Mouse (Mus musculus) forebrain, embryonic 14.5 days (tissue): ENCODE data around the gene Nfatc2. TPM values are rescaled to one million over a fixed set of nuclear protein-coding genes. Genes with fewer than 3 reads are reported as not detected.

Experiments
- ATAC-seq: fragments of 200-750 bp; cut with Nextera tagmentation; 2 replicates; pipeline ENCODE4 v1.8.0; 2017; ENCODE audit warnings: mild to moderate bottlenecking, moderate library complexity
- DNase-seq: peaks from one replicate; pipeline ENCODE4 v3.0.0-alpha.2; 2015; ENCODE audit warnings: low spot score
- H3K27ac ChIP-seq: fragments of 300-500 bp; sonication (generic); 2 replicates; pipeline ENCODE4 v1.5.1; 2014; ENCODE audit warnings: low read depth, mild to moderate bottlenecking, control low read depth, low read length, moderate library complexity
- H3K27me3 ChIP-seq: fragments of 300-500 bp; sonication (generic); replicated peaks from 2 replicates; pipeline ENCODE4 v1.6.1; 2014; ENCODE audit warnings: low read length, control low read depth, mixed read lengths; ENCODE audit not compliant: control insufficient read depth, insufficient read depth
- H3K36me3 ChIP-seq: fragments of 300-500 bp; sonication (generic); 2 replicates; pipeline ENCODE4 v1.6.1; 2014; ENCODE audit warnings: low read length, control low read depth; ENCODE audit not compliant: control insufficient read depth, insufficient read depth
- H3K4me1 ChIP-seq: fragments of 300-500 bp; sonication (generic); 2 replicates; pipeline ENCODE4 v1.6.1; 2014; ENCODE audit warnings: antibody characterized with exemption, low read length, control low read depth; ENCODE audit not compliant: control insufficient read depth, insufficient read depth
- H3K4me2 ChIP-seq: fragments of 300-500 bp; sonication (generic); 2 replicates; pipeline ENCODE4 v1.6.1; 2014; ENCODE audit warnings: mild to moderate bottlenecking, control low read depth, low read length
- H3K4me3 ChIP-seq: fragments of 300-500 bp; sonication (generic); 2 replicates; pipeline ENCODE4 v1.5.1; 2014; ENCODE audit warnings: low read depth, low read length, control low read depth
- H3K9ac ChIP-seq: fragments of 300-500 bp; sonication (generic); 2 replicates; pipeline ENCODE4 v1.6.1; 2014; ENCODE audit warnings: mild to moderate bottlenecking, low read length, control low read depth, moderate library complexity
- H3K9me3 ChIP-seq: fragments of 300-500 bp; sonication (generic); replicated peaks from 2 replicates; pipeline ENCODE4 v1.6.1; 2016; ENCODE audit warnings: low read length, control low read depth, mixed read lengths; ENCODE audit not compliant: control insufficient read depth
- WGBS: fragments of 180-500 bp; shearing (Covaris S2); extraction: QIAGEN DNeasy Blood & Tissue Kit; methylation state at CpG from one replicate; pipeline ENCODE4 v1.1.7; 2014; 5-methylcytosine and 5-hydroxymethylcytosine counted together
- polyA plus RNA-seq: library from polyadenylated mRNA; unstranded; fragments of >200 nt; fragmentation: Nextera tagmentation; extraction: Ambion mirVana; gene quantifications from 2 replicates; pipeline ENCODE4 v1.2.1, GENCODE M21; 2014

Gene Nfatc2
- polyA plus RNA-seq, 1 experiment from 2014 or later: 1.2 TPM

GRCm38 (mm10) chr2:168578132-168578531 lies 23.3 kb downstream of the Nfatc2 start:
- no peak overlapping the region for H3K4me2 ChIP-seq
- H3K9ac ChIP-seq: no peak overlapping the region
- no peak overlapping the region for H3K4me3 ChIP-seq
- no peaks in the 10 kb centered on the region for H3K27me3 ChIP-seq
- no peaks in the 10 kb centered on the region; the same call in 1 of the 2 replicates for H3K4me1 ChIP-seq
- 58% methylated on average over 9 of the region's 9 CpGs for WGBS
- no peak overlapping the region for H3K27ac ChIP-seq
- ATAC-seq (no peak), DNase-seq (no peak)
- no peaks in the 10 kb centered on the region for H3K9me3 ChIP-seq
- H3K36me3 ChIP-seq: no peaks in the 10 kb centered on the region

DNA sequence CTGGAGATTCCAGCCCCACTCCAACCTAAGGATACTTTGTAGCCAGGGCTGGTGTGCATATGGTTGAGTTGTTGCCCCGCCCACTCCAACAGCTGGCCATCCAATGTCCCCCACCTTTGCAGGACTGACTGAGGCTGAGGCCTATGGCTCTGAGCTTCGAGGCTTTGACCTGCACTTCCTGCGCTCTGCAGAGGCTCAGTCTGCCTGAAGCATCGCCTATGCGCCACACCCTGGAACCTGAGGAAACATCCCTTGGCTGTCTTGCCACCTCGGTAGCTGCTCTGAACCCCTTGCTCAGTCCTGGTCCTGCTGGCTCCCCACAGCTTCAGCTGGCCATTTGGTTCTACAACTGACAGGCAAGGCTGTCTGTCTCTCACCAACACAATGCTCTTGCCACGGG lies 24.1 kb downstream of the Nfatc2 start:
- H3K4me3 ChIP-seq: no peak overlapping the region
- H3K27me3 ChIP-seq: no peaks in the 10 kb centered on the region
- H3K9ac ChIP-seq: no peak overlapping the region
- no peaks in the 10 kb centered on the region for H3K36me3 ChIP-seq
- H3K9me3 ChIP-seq: no peaks in the 10 kb centered on the region
- H3K4me2 ChIP-seq: no peak overlapping the region
- H3K27ac ChIP-seq: no peak overlapping the region
- no peaks in the 10 kb centered on the region; the same call in 1 of the 2 replicates for H3K4me1 ChIP-seq
- 80% methylated on average over 7 of the region's 7 CpGs for WGBS
- DNase-seq: no peak
- no peak for ATAC-seq

DNA sequence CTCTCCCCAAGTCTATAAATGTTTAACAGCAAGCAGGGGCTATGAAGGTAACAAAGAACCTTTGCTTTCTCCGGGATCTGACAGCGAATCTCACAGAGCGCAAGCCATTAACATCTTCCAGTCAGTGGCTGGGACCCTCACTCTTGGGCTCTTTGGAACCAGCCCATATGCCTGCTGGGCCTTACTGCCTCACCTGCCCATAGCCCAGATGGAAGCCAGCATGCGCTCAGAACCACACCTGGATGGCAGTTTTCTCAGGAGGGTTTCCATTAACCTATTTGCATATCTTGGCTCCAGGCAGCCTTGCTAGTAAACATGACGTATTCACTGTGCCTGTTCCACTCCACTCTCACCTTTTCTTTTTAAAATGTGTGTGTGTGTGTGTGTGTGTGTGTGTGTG lies 25.6 kb downstream of the Nfatc2 start:
- WGBS: 72% methylated on average over 5 of the region's 5 CpGs
- no peaks in the 10 kb centered on the region for H3K9me3 ChIP-seq
- no peaks in the 10 kb centered on the region for H3K27me3 ChIP-seq
- H3K27ac ChIP-seq: no peak overlapping the region
- H3K4me2 ChIP-seq: no peak overlapping the region
- H3K36me3 ChIP-seq: no peaks in the 10 kb centered on the region
- ATAC-seq (no peak), DNase-seq (no peak)
- no peaks in the 10 kb centered on the region for H3K4me1 ChIP-seq
- H3K4me3 ChIP-seq: no peak overlapping the region
- no peak overlapping the region for H3K9ac ChIP-seq

GRCm38 (mm10) chr2:168574934-168575333 lies 26.5 kb downstream of the Nfatc2 start:
- Histone ChIP-seq H3K27ac (no peak overlapping the region), H3K36me3 (no peaks in the 10 kb centered on the region), H3K4me3 (no peak overlapping the region), H3K9me3 (no peaks in the 10 kb centered on the region), H3K4me1 (no peaks in the 10 kb centered on the region), H3K27me3 (no peaks in the 10 kb centered on the region), H3K4me2 (no peak overlapping the region), H3K9ac (no peak overlapping the region)
- ATAC-seq: no peak
- DNase-seq: no peak
- WGBS: 70% methylated on average over 10 of the region's 10 CpGs

GRCm38 (mm10) chr2:168573866-168574265 lies 27.6 kb downstream of the Nfatc2 start:
- Histone ChIP-seq H3K36me3 (no peaks in the 10 kb centered on the region), H3K27me3 (no peaks in the 10 kb centered on the region), H3K9ac (no peak overlapping the region), H3K4me3 (no peak overlapping the region), H3K4me2 (no peak overlapping the region), H3K9me3 (no peaks in the 10 kb centered on the region), H3K4me1 (no peaks in the 10 kb centered on the region), H3K27ac (no peak overlapping the region)
- DNase-seq (no peak), ATAC-seq (no peak)
- WGBS: 84% methylated on average over 3 of the region's 3 CpGs

GRCm38 (mm10) chr2:168571241-168571640 lies 30.2 kb downstream of the Nfatc2 start:
- WGBS: 95% methylated on average over 27 of the region's 32 CpGs
- H3K4me1 ChIP-seq: no peaks in the 10 kb centered on the region

GRCm38 (mm10) chr2:168565538-168566253 lies 35.8 kb downstream of the Nfatc2 start:
- no peak overlapping the region for H3K27ac ChIP-seq
- no peak overlapping the region for H3K9ac ChIP-seq
- H3K4me1 ChIP-seq: no peaks in the 10 kb centered on the region
- 76% methylated on average over 19 of the region's 19 CpGs for WGBS
- H3K9me3 ChIP-seq: no peaks in the 10 kb centered on the region
- H3K36me3 ChIP-seq: no peaks in the 10 kb centered on the region
- DNase-seq (no peak), ATAC-seq (no peak)
- H3K27me3 ChIP-seq: no peaks in the 10 kb centered on the region
- H3K4me2 ChIP-seq: no peak overlapping the region
- H3K4me3 ChIP-seq: no peak overlapping the region

More at GRCm38 (mm10) chr2:168571241-168571640, 30.2 kb downstream of the Nfatc2 start:
- no peak for DNase-seq
- H3K27me3 ChIP-seq: no peaks in the 10 kb centered on the region
- H3K4me2 ChIP-seq: no peak overlapping the region
- H3K36me3 ChIP-seq: no peaks in the 10 kb centered on the region
- no peak overlapping the region for H3K27ac ChIP-seq
- H3K4me3 ChIP-seq: no peak overlapping the region
- no peak overlapping the region for H3K9ac ChIP-seq
- ATAC-seq: no peak
- no peaks in the 10 kb centered on the region for H3K9me3 ChIP-seq

GRCm38 (mm10) chr2:168563184-168563583 lies 38.3 kb downstream of the Nfatc2 start:
- ATAC-seq (no peak), DNase-seq (no peak)
- Histone ChIP-seq H3K4me2 (no peak overlapping the region), H3K36me3 (no peaks in the 10 kb centered on the region), H3K27ac (no peak overlapping the region), H3K9ac (no peak overlapping the region), H3K4me3 (no peak overlapping the region), H3K4me1 (no peaks in the 10 kb centered on the region), H3K27me3 (no peaks in the 10 kb centered on the region), H3K9me3 (no peaks in the 10 kb centered on the region)
- whole genome bisulfite sequencing: 57% methylated on average over 12 of the region's 12 CpGs

DNA sequence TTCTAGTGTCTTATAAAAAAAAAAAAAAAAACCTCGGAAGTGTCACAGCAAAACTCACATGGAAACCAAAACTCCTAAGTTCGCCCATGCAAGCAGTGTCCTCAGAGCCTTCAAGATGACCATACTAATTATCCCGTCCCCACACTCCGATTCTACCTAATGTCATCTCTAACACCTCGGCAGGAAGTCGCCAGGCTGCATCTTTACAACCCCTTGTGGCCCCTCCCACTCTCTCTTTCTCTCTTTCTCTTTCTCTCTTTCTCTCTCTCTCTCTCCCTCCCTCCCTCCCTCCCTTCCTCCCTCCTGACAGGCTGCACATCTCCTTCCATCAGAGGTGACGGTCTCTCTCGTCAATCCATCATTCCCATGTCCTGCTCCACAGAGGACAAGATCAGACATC lies 44.4 kb downstream of the Nfatc2 start:
- Histone ChIP-seq H3K4me2 (no peak overlapping the region), H3K27me3 (no peaks in the 10 kb centered on the region), H3K4me1 (peaks cover 8% of the 10 kb centered on the region), H3K9ac (no peak overlapping the region), H3K9me3 (no peaks in the 10 kb centered on the region), H3K36me3 (no peaks in the 10 kb centered on the region), H3K27ac (no peak overlapping the region), H3K4me3 (no peak overlapping the region)
- WGBS: 75% methylated on average over 8 of the region's 8 CpGs
- no peak for ATAC-seq
- DNase-seq: no peak
